Mouse (Mus musculus) CD8-positive naive resting alpha-beta T cell, adult 2 months (primary cell): Measurements from ENCODE around the gene Phka2.
A peak's percentile ranks its signal among the peaks of the same experiment; 100 is the strongest.

Experiments
- DNase-seq, 2 experiments: peaks; one replicate each; pipeline ENCODE4 v3.0.0; 2022; ENCODE audit warnings: low read depth in 2 of 2, low spot score in 2 of 2

Phka2 gene

GRCm38 (mm10) chrX:160502048-160503041, at the start of gene Phka2:
Gene Phka2, plus strand, starts transcription at chrX:160502166.
- peak; percentile 75 to 84 for DNase-seq

GRCm38 (mm10) chrX:160455686-160456085, 46.3 kb upstream of the Phka2 start:
- no peak for DNase-seq

GRCm38 (mm10) chrX:160471257-160471786, 30.6 kb upstream of the Phka2 start:
- no peak for DNase-seq

- no peak for DNase-seq
Measured at GRCm38 (mm10) chrX:160489784-160490183, 12.2 kb upstream of the Phka2 start.

- no peak for DNase-seq
Measured at GRCm38 (mm10) chrX:160494333-160494732, 7.6 kb upstream of the Phka2 start.

- no peak for DNase-seq
Measured at GRCm38 (mm10) chrX:160494921-160495320, 7.0 kb upstream of the Phka2 start.

- DNase-seq, result no peak
Measured at GRCm38 (mm10) chrX:160496473-160496872, 5.5 kb upstream of the Phka2 start.

GRCm38 (mm10) chrX:160501095-160501494, 871 bp upstream of the Phka2 start:
- no peak for DNase-seq

GRCm38 (mm10) chrX:160501687-160502047, 299 bp upstream of the Phka2 start:
- DNase-seq, result no peak

- DNase-seq, result no peak
Measured at GRCm38 (mm10) chrX:160509046-160509445, 7.1 kb downstream of the Phka2 start.

- DNase-seq, result no peak
Measured at GRCm38 (mm10) chrX:160510197-160510596, 8.2 kb downstream of the Phka2 start.

- no peak for DNase-seq
Measured at GRCm38 (mm10) chrX:160516027-160516426, 14.1 kb downstream of the Phka2 start.

GRCm38 (mm10) chrX:160542772-160543171, 40.8 kb downstream of the Phka2 start:
- no peak for DNase-seq

GRCm38 (mm10) chrX:160548875-160549274, 46.9 kb downstream of the Phka2 start:
- no peak for DNase-seq

GRCm38 (mm10) chrX:160552066-160552465, 50.1 kb downstream of the Phka2 start:
- no peak for DNase-seq

GRCm38 (mm10) chrX:160583589-160583988, 81.6 kb downstream of the Phka2 start:
- no peak for DNase-seq

- no peak for DNase-seq
Measured at GRCm38 (mm10) chrX:160584148-160584838, 82.3 kb downstream of the Phka2 start.

- DNase-seq, result no peak
Measured at GRCm38 (mm10) chrX:160585110-160585509, 83.1 kb downstream of the Phka2 start.

- DNase-seq, result no peak
Measured at GRCm38 (mm10) chrX:160588523-160588922, 86.6 kb downstream of the Phka2 start.

GRCm38 (mm10) chrX:160590147-160590546, 88.2 kb downstream of the Phka2 start:
- no peak for DNase-seq

- DNase-seq, result no peak
Measured at GRCm38 (mm10) chrX:160592933-160593332, 91.0 kb downstream of the Phka2 start.

GRCm38 (mm10) chrX:160598055-160598454, 96.1 kb downstream of the Phka2 start:
- no peak for DNase-seq
